Mouse (Mus musculus): ENCODE measurements around the gene Mfsd11.

GRCm38 (mm10) chr11:116852291-116852890 lies at the start of gene Mfsd11:
- TF ChIP-seq POLR2A (IDR thresholded peaks at IDR 0.05; ENCODE audit: insufficient read depth, low read depth, low read length) = no peak
- TF ChIP-seq CTCF (IDR thresholded peaks at IDR 0.05; ENCODE audit: insufficient read depth, low read depth, low read length) = no peak

All from olfactory bulb, adult 2 months (tissue).